Mouse (Mus musculus) right cerebral cortex, postnatal 10 days (tissue): Measurements from ENCODE around the gene Secisbp2.
"Not testable (repeated sequence)": the region's sequence is repeated elsewhere in the genome, so short reads cannot be mapped to it uniquely, and the experiment has no call there.

Experiments
- DNase-seq, 2 experiments: peaks; one replicate each; pipeline ENCODE4 v3.0.0; 2021; ENCODE audit warnings: low spot score in 2 of 2

Gene Secisbp2

GRCm38 (mm10) chr13:51651408-51652064 is at the start of gene Secisbp2:
Gene Secisbp2 (plus strand): TSS chr13:51651697.
- DNase-seq, result peak; percentile 96

- DNase-seq, result no peak
Observed at GRCm38 (mm10) chr13:51602764-51603163, 48.7 kb upstream of the Secisbp2 start.

- peak; percentile 74 to 86 for DNase-seq
Observed at GRCm38 (mm10) chr13:51603221-51603893, 48.1 kb upstream of the Secisbp2 start.

- peak; percentile 76 to 89 for DNase-seq
Observed at GRCm38 (mm10) chr13:51603894-51604244, 47.6 kb upstream of the Secisbp2 start.

GRCm38 (mm10) chr13:51609231-51609630 is 42.3 kb upstream of the Secisbp2 start:
- DNase-seq, result no peak

GRCm38 (mm10) chr13:51611060-51611459 is 40.4 kb upstream of the Secisbp2 start:
- no peak for DNase-seq

GRCm38 (mm10) chr13:51611500-51611899 is 40.0 kb upstream of the Secisbp2 start:
- DNase-seq, result no peak

- no peak for DNase-seq
Observed at GRCm38 (mm10) chr13:51615815-51616214, 35.7 kb upstream of the Secisbp2 start.

- DNase-seq, result peak; percentile 88
Observed at GRCm38 (mm10) chr13:51616417-51617044, 35.0 kb upstream of the Secisbp2 start.

GRCm38 (mm10) chr13:51617306-51617705 is 34.2 kb upstream of the Secisbp2 start:
- DNase-seq, result no peak

- peak; percentile 76 for DNase-seq
Observed at GRCm38 (mm10) chr13:51617861-51618260, 33.6 kb upstream of the Secisbp2 start.

- no peak for DNase-seq
Observed at GRCm38 (mm10) chr13:51618602-51619001, 32.9 kb upstream of the Secisbp2 start.

- no peak for DNase-seq
Observed at GRCm38 (mm10) chr13:51622626-51623025, 28.9 kb upstream of the Secisbp2 start.

GRCm38 (mm10) chr13:51623678-51624077 is 27.8 kb upstream of the Secisbp2 start:
- no peak for DNase-seq

GRCm38 (mm10) chr13:51628273-51628848 is 23.1 kb upstream of the Secisbp2 start:
- no peak for DNase-seq

- DNase-seq, result peak in 1 of 2 experiments; percentile 9
Observed at GRCm38 (mm10) chr13:51631354-51631992, 20.0 kb upstream of the Secisbp2 start.

- DNase-seq, result no peak
Observed at GRCm38 (mm10) chr13:51632560-51633218, 18.8 kb upstream of the Secisbp2 start.

GRCm38 (mm10) chr13:51635384-51635783 is 16.1 kb upstream of the Secisbp2 start:
- not testable (repeated sequence) for DNase-seq

- DNase-seq, result no peak
Observed at GRCm38 (mm10) chr13:51638958-51639357, 12.5 kb upstream of the Secisbp2 start.

GRCm38 (mm10) chr13:51641424-51641823 is 10.1 kb upstream of the Secisbp2 start:
- DNase-seq, result no peak

GRCm38 (mm10) chr13:51642171-51642778 is 9.2 kb upstream of the Secisbp2 start:
- no peak for DNase-seq
